Mouse (Mus musculus) bone marrow macrophage, adult 2 months (primary cell): Measurements from ENCODE around the gene Coq10b.
"Not testable (repeated sequence)": the region's sequence is repeated elsewhere in the genome, so short reads cannot be mapped to it uniquely, and the experiment has no call there.

Experiments used
- CTCF ChIP-seq: IDR thresholded peaks from 2 replicates; pipeline ENCODE4 v1.5.1; 2012; ENCODE audit warnings: low read depth, mild to moderate bottlenecking, low read length, moderate library complexity
- POLR2A ChIP-seq: IDR thresholded peaks from 2 replicates; pipeline ENCODE4 v1.6.1; 2012; ENCODE audit warnings: mild to moderate bottlenecking, low read depth, low read length, borderline replicate concordance

DNA sequence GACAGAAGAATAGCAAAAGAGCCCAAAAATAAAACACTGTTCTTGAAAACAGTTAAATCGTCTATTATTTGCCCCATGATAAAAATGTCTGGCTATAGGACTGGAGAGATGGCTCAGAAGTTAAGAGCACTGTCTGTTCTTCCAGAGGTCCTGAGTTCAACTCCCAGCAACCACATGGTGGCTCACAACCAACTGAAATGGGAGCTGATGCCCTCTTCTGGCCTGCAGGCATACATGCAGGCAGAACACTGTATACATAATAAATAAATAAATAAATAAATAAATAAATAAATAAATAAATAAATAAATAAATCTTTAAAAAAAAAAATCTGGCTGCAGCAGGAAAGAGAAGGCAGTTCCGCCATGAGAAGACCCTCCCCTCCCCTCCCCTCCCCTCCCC lies 44.3 kb upstream of the Coq10b start:
- not testable (repeated sequence) for TF ChIP-seq CTCF, POLR2A
